Mouse (Mus musculus): ENCODE data around the gene Ttc23l. TPM values are rescaled to one million over a fixed set of nuclear protein-coding genes. Genes with fewer than 3 reads are reported as not detected.
A peak's percentile ranks its signal among the peaks of the same experiment; 100 is the strongest.

Ttc23l gene
- polyA plus RNA-seq, 1 experiment, result not detected

- Histone ChIP-seq H3K27me3 (ENCODE audit: control insufficient read depth) (no peaks in the 10 kb centered on the region), H3K36me3 (ENCODE audit: control insufficient read depth) (peaks cover 37% of the 10 kb centered on the region), H3K9me3 (ENCODE audit: control insufficient read depth, low read length) (no peaks in the 10 kb centered on the region), H3K4me3 (replicated peaks) (no peak overlapping the region), H3K4me1 (ENCODE audit: control insufficient read depth) (no peaks in the 10 kb centered on the region)
- no peak for TF ChIP-seq GATA1 (IDR thresholded peaks at IDR 0.05; ENCODE audit: low read length)
- no peak for TF ChIP-seq TAL1 (IDR thresholded peaks at IDR 0.05; ENCODE audit: low read length)
These were observed 62.5 kb downstream of the Ttc23l start for GRCm38 (mm10) chr15:10495944-10496343.

DNA sequence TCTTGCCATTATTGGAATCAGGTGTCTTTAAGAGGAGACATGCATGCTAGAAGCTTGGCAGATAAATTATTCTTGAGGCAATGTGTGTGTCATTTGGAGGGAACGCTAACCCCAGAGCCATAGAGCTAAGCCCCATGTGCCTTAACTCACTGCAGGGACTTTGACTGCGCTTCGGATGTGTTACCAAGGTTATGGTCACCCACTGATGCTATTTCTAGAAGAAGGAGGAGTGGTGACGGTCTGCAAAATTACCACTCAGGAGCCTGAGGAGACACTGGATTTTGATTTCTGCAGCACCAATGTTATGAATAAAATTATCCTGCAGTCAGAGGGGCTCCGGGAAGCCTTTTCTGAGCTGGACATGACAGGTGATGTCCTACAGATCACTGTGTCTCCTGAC lies 68.4 kb downstream of the Ttc23l start:
- TF ChIP-seq GATA1 (IDR thresholded peaks at IDR 0.05; ENCODE audit: low read length) (no peak), TAL1 (IDR thresholded peaks at IDR 0.05; ENCODE audit: low read length) (no peak)

DNA sequence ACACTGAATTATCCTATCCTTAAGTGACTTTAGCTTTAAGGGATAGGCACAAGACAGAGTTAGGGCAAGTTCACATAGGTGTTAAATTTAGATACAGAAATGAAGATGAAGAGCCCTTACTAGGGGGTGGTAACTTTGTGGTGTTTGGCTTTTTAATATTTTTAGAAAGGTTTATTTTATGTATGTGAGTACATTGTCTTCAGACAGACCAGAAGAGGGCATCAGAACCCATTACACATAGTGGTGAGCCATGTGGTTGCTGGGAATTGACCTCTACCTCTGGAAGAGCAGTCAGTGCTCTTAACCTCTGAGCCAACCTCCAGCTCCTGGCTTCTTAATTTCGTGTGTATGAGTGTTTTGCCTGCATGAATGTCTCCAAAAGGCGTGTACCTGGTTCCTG lies 71.2 kb downstream of the Ttc23l start:
- H3K4me3 ChIP-seq (replicated peaks), result peak overlapping the region; percentile 70
- TF ChIP-seq GATA1 (IDR thresholded peaks at IDR 0.05; ENCODE audit: low read length) (no peak), TAL1 (IDR thresholded peaks at IDR 0.05; ENCODE audit: low read length) (no peak)
- peaks cover 52% of the 10 kb centered on the region for H3K36me3 ChIP-seq (ENCODE audit: control insufficient read depth)
- peaks cover 28% of the 10 kb centered on the region for H3K4me1 ChIP-seq (ENCODE audit: control insufficient read depth)
- no peaks in the 10 kb centered on the region for H3K9me3 ChIP-seq (ENCODE audit: control insufficient read depth, low read length)
- no peaks in the 10 kb centered on the region for H3K27me3 ChIP-seq (ENCODE audit: control insufficient read depth)

More for the DNA sequence above, 68.4 kb downstream of the Ttc23l start:
- no peaks in the 10 kb centered on the region for H3K9me3 ChIP-seq (ENCODE audit: control insufficient read depth, low read length)
- peaks cover 56% of the 10 kb centered on the region for H3K36me3 ChIP-seq (ENCODE audit: control insufficient read depth)
- H3K27me3 ChIP-seq (ENCODE audit: control insufficient read depth), result no peaks in the 10 kb centered on the region
- peaks cover 17% of the 10 kb centered on the region for H3K4me1 ChIP-seq (ENCODE audit: control insufficient read depth)
- H3K4me3 ChIP-seq (replicated peaks), result no peak overlapping the region

- TF ChIP-seq TAL1 (IDR thresholded peaks at IDR 0.05; ENCODE audit: low read length) (no peak), GATA1 (IDR thresholded peaks at IDR 0.05; ENCODE audit: low read length) (no peak)
- no peaks in the 10 kb centered on the region for H3K9me3 ChIP-seq (ENCODE audit: control insufficient read depth, low read length)
- H3K4me3 ChIP-seq (replicated peaks), result peak overlapping the region; percentile 70
- H3K36me3 ChIP-seq (ENCODE audit: control insufficient read depth), result peaks cover 51% of the 10 kb centered on the region
- H3K27me3 ChIP-seq (ENCODE audit: control insufficient read depth), result no peaks in the 10 kb centered on the region
- peaks cover 28% of the 10 kb centered on the region for H3K4me1 ChIP-seq (ENCODE audit: control insufficient read depth)
These were observed 72.1 kb downstream of the Ttc23l start for GRCm38 (mm10) chr15:10486365-10486839.

DNA sequence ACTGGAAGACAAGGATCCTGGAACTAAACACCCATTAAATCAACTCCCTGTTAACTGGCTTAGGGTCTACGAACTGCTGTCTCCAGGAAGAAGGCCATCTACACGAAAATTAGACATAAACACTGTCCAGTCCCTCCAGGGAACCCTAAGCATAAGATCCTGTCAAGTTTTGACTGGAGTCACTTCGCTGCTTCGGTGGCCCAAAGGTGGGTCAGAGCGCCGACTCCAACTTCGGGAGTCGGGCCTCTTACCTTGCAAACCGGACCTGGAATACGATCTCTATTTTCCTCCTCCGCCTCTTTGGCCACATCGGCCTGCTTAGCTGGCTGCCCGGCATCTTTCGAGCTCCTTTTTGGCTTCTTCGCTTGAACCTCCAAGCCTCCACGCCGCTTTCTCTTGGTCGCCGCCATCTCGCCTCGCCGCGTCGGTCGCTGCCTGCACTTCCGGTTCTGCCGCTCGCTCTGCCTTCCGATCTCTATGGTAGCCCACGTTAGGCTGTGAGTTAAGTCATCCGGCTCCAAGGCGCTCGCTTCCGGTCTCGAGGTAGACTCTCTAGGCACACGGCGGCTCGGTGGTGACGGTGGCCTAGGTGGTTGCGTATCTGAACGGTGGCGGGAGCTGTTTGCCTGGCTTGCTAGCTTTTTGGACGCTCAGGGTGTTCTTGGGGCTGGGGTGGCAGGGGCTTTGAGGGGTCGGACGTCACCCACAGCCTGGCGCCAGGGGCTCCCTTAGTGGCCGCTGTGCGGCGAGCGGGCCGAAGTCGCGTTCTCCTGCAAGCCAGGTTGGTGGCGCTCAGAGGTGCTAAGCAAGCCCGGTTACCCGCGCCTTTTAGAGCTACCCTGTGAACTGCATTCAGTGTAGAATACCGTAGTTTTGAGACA lies 72.7 kb downstream of the Ttc23l start, which contains the start of the genes Brix1 and Rad1:
Gene Brix1, minus strand, starts transcription at position 464 of the 881 bp plus-strand sequence.
Gene Rad1, plus strand, starts transcription at position 535 of the 881 bp plus-strand sequence.
- H3K36me3 ChIP-seq (ENCODE audit: control insufficient read depth), result peaks cover 51% of the 10 kb centered on the region
- no peaks in the 10 kb centered on the region for H3K9me3 ChIP-seq (ENCODE audit: control insufficient read depth, low read length)
- peak within 1 kb of the TSS; percentile 70 for H3K4me3 ChIP-seq (replicated peaks)
- no peaks in the 10 kb centered on the region for H3K27me3 ChIP-seq (ENCODE audit: control insufficient read depth)
- peaks cover 28% of the 10 kb centered on the region for H3K4me1 ChIP-seq (ENCODE audit: control insufficient read depth)
- no peak for TF ChIP-seq TAL1 (IDR thresholded peaks at IDR 0.05; ENCODE audit: low read length)
- TF ChIP-seq GATA1 (IDR thresholded peaks at IDR 0.05; ENCODE audit: low read length), result no peak

DNA sequence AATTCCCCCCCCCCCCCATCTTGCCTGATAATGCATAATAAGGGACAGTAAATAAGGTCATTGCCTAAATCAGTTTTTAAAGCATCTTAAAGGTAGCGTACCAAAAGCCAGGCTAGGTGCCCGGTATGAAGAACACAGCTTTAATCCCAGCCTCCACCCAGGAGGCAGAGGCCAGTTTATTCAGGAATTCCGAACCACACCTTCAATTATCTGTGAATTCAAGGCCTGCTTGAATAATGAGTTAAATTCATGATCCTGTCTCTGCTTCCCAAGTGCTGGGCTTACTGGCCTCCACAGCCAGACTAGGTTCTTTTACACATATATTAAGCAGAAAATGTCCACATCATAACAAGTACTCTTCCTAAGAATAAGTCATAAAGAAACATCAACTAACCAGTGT lies 87.5 kb downstream of the Ttc23l start:
- peaks cover 14% of the 10 kb centered on the region for H3K36me3 ChIP-seq (ENCODE audit: control insufficient read depth)
- peak overlapping the region; percentile 80 for H3K4me3 ChIP-seq (replicated peaks)
- H3K27me3 ChIP-seq (ENCODE audit: control insufficient read depth), result no peaks in the 10 kb centered on the region
- H3K4me1 ChIP-seq (ENCODE audit: control insufficient read depth), result peaks cover 27% of the 10 kb centered on the region
- no peaks in the 10 kb centered on the region for H3K9me3 ChIP-seq (ENCODE audit: control insufficient read depth, low read length)
- TF ChIP-seq GATA1 (IDR thresholded peaks at IDR 0.05; ENCODE audit: low read length) (no peak), TAL1 (IDR thresholded peaks at IDR 0.05; ENCODE audit: low read length) (no peak)

DNA sequence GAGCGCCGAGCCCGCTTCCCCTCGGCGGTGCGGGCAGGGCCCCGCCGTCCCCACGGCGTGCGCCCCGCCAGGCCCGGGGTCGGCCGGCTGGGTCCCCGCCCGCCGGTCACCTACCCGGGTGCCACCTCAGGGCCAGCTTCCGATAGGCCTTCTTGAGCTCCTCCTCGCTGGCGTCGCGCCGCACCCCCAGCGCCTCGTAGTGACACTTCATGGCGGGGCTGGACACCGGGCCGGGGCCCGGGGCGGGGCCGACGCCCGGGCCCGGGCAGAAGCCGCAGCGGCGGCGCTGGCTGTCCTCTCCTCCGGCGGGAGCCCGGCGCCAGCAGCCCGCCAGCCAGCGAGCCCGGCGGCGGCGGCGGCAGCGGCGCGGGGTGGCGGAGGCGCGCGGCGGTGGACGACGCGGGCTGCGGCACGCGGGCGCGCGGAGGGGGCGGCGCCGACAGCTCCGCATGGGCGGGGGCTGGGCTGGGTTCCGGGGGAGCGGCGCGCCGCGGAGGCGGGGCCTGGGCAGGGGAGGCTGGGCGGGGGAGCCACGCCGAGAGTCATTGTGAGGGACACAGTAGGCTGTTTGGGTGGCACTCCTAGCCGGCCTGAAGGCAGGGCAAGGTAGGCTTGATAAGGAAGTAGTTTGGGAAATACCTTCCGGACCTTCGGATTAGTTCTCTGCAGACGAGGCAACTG lies 88.2 kb downstream of the Ttc23l start, which contains the start of gene Dnajc21:
Gene Dnajc21, minus strand, starts transcription at position 366 of the 681 bp plus-strand sequence.
- no peaks in the 10 kb centered on the region for H3K9me3 ChIP-seq (ENCODE audit: control insufficient read depth, low read length)
- peaks cover 27% of the 10 kb centered on the region for H3K4me1 ChIP-seq (ENCODE audit: control insufficient read depth)
- peaks cover 7% of the 10 kb centered on the region for H3K36me3 ChIP-seq (ENCODE audit: control insufficient read depth)
- TF ChIP-seq GATA1 (IDR thresholded peaks at IDR 0.05; ENCODE audit: low read length) (no peak), TAL1 (IDR thresholded peaks at IDR 0.05; ENCODE audit: low read length) (no peak)
- peak within 1 kb of the TSS; percentile 80 for H3K4me3 ChIP-seq (replicated peaks)
- H3K27me3 ChIP-seq (ENCODE audit: control insufficient read depth), result no peaks in the 10 kb centered on the region

DNA sequence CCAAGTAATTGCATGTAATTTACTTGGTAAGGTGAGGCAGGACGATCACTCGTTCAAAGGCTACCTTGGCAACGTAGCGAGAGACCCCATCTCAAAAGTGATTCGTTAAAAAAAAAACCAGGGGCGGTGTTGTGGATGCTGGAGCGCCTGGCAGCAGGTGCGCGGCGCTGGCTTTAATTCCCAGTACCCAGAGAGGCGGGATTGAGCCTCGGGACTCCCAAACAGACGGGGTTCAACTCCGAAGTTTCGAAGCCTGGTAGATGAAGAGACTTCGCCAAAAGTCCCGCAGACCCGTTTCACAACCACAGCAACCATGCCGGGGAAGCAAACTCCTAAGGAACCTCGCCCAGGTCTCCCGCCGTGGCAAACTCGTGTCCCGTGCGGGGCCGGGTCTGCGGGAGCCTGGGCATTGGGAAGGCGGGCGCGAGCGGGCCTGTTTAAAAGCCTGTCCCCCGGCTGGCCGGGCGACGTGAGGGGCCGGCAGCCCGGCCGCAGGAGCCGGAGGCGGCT lies 88.8 kb downstream of the Ttc23l start:
- H3K4me1 ChIP-seq (ENCODE audit: control insufficient read depth), result peaks cover 27% of the 10 kb centered on the region
- H3K36me3 ChIP-seq (ENCODE audit: control insufficient read depth), result peaks cover 3% of the 10 kb centered on the region
- no peak for TF ChIP-seq GATA1 (IDR thresholded peaks at IDR 0.05; ENCODE audit: low read length)
- no peak for TF ChIP-seq TAL1 (IDR thresholded peaks at IDR 0.05; ENCODE audit: low read length)
- H3K27me3 ChIP-seq (ENCODE audit: control insufficient read depth), result no peaks in the 10 kb centered on the region
- H3K9me3 ChIP-seq (ENCODE audit: control insufficient read depth, low read length), result no peaks in the 10 kb centered on the region
- H3K4me3 ChIP-seq (replicated peaks), result peak overlapping the region; percentile 80

Measured in erythroblast, embryonic 14.5 days (primary cell).